Mouse (Mus musculus) erythroblast, embryonic 14.5 days (primary cell): ENCODE data around the gene Atf6. TPM values are rescaled to one million over a fixed set of nuclear protein-coding genes. Genes with fewer than 3 reads are reported as not detected.
A peak's percentile ranks its signal among the peaks of the same experiment; 100 is the strongest.

Experiments used
- H3K27me3 ChIP-seq: 2 replicates; pipeline ENCODE4 v1.6.1; 2012; ENCODE audit warnings: inconsistent platforms; ENCODE audit not compliant: control insufficient read depth
- H3K36me3 ChIP-seq: 2 replicates; pipeline ENCODE4 v1.6.1; 2012; ENCODE audit warnings: mild to moderate bottlenecking, inconsistent platforms; ENCODE audit not compliant: control insufficient read depth
- H3K4me1 ChIP-seq: 2 replicates; pipeline ENCODE4 v1.6.1; 2012; ENCODE audit warnings: inconsistent platforms; ENCODE audit not compliant: control insufficient read depth
- H3K4me3 ChIP-seq: replicated peaks from 2 replicates; pipeline ENCODE3; 2012; ENCODE audit warnings: moderate library complexity, mild to moderate bottlenecking, inconsistent platforms
- H3K9me3 ChIP-seq: 2 replicates; pipeline ENCODE4 v1.6.1; 2012; ENCODE audit warnings: low read length, inconsistent platforms, mixed read lengths; ENCODE audit not compliant: control insufficient read depth
- GATA1 ChIP-seq: IDR thresholded peaks from 2 replicates; pipeline ENCODE4 v1.6.1; 2012; ENCODE audit warnings: low read length, inconsistent platforms, mixed read lengths
- TAL1 ChIP-seq: IDR thresholded peaks from 3 replicates; pipeline ENCODE4 v1.6.1; 2012; ENCODE audit warnings: low read length, inconsistent platforms, mixed read lengths
- polyA plus RNA-seq: library from polyadenylated mRNA; stranded (reverse); fragments of >175 nt; gene quantifications from 2 replicates; pipeline ENCODE4 v1.2.3, GENCODE M21; 2012

The Atf6 gene
- polyA plus RNA-seq, 1 experiment = 0.22 TPM

GRCm38 (mm10) chr1:170884978-170885561, 17.5 kb upstream of the Atf6 start, which contains the start of the genes Gm26620 and Dusp12:
Gene Gm26620, plus strand, starts transcription at chr1:170885065.
Gene Dusp12, minus strand, starts transcription at chr1:170885540.
- TF ChIP-seq TAL1 (no peak), GATA1 (no peak)
- no peaks in the 10 kb centered on the region for H3K9me3 ChIP-seq
- H3K36me3 ChIP-seq = peaks cover 6% of the 10 kb centered on the region
- peaks cover 10% of the 10 kb centered on the region for H3K27me3 ChIP-seq
- H3K4me3 ChIP-seq = peak within 1 kb of the TSS; percentile 80
- peaks cover 12% of the 10 kb centered on the region for H3K4me1 ChIP-seq

GRCm38 (mm10) chr1:170884390-170884789, 16.8 kb upstream of the Atf6 start:
- Histone ChIP-seq H3K4me3 (peak overlapping the region; percentile 80), H3K9me3 (no peaks in the 10 kb centered on the region), H3K27me3 (peaks cover 10% of the 10 kb centered on the region), H3K4me1 (peaks cover 12% of the 10 kb centered on the region), H3K36me3 (peaks cover 8% of the 10 kb centered on the region)
- TF ChIP-seq GATA1 = no peak
- no peak for TF ChIP-seq TAL1

- no peak overlapping the region for H3K4me3 ChIP-seq
- H3K27me3 ChIP-seq = peaks cover 5% of the 10 kb centered on the region
- no peak for TF ChIP-seq TAL1
- peaks cover 12% of the 10 kb centered on the region for H3K4me1 ChIP-seq
- H3K9me3 ChIP-seq = no peaks in the 10 kb centered on the region
- H3K36me3 ChIP-seq = peaks cover 12% of the 10 kb centered on the region
Observed at GRCm38 (mm10) chr1:170882915-170883485, 15.4 kb upstream of the Atf6 start.

- H3K4me3 ChIP-seq = no peak overlapping the region
- H3K9me3 ChIP-seq = no peaks in the 10 kb centered on the region
- no peak for TF ChIP-seq TAL1
- TF ChIP-seq GATA1 = no peak
- no peaks in the 10 kb centered on the region for H3K27me3 ChIP-seq
- no peaks in the 10 kb centered on the region for H3K4me1 ChIP-seq
- H3K36me3 ChIP-seq = peaks cover 15% of the 10 kb centered on the region
Observed at GRCm38 (mm10) chr1:170876906-170877305, 9.3 kb upstream of the Atf6 start.

GRCm38 (mm10) chr1:170875676-170876075, 8.1 kb upstream of the Atf6 start:
- Histone ChIP-seq H3K36me3 (peaks cover 18% of the 10 kb centered on the region), H3K9me3 (no peaks in the 10 kb centered on the region), H3K4me3 (no peak overlapping the region), H3K27me3 (no peaks in the 10 kb centered on the region), H3K4me1 (no peaks in the 10 kb centered on the region)
- TF ChIP-seq TAL1 = no peak
- TF ChIP-seq GATA1 = no peak

- Histone ChIP-seq H3K4me1 (peaks cover 4% of the 10 kb centered on the region), H3K36me3 (peaks cover 7% of the 10 kb centered on the region), H3K9me3 (no peaks in the 10 kb centered on the region), H3K27me3 (no peaks in the 10 kb centered on the region), H3K4me3 (no peak overlapping the region)
- TF ChIP-seq TAL1 (no peak), GATA1 (no peak)
Observed at GRCm38 (mm10) chr1:170871961-170872360, 4.4 kb upstream of the Atf6 start.

- no peak for TF ChIP-seq GATA1
- no peak for TF ChIP-seq TAL1
- H3K4me3 ChIP-seq = no peak overlapping the region
- H3K27me3 ChIP-seq = no peaks in the 10 kb centered on the region
- H3K9me3 ChIP-seq = no peaks in the 10 kb centered on the region
- peaks cover 9% of the 10 kb centered on the region for H3K4me1 ChIP-seq
- peaks cover 7% of the 10 kb centered on the region for H3K36me3 ChIP-seq
Observed at GRCm38 (mm10) chr1:170871402-170871801, 3.8 kb upstream of the Atf6 start.

GRCm38 (mm10) chr1:170868905-170869283, 1.3 kb upstream of the Atf6 start:
- Histone ChIP-seq H3K4me3 (peak overlapping the region; percentile 78), H3K27me3 (no peaks in the 10 kb centered on the region), H3K9me3 (no peaks in the 10 kb centered on the region), H3K36me3 (peaks cover 5% of the 10 kb centered on the region), H3K4me1 (peaks cover 28% of the 10 kb centered on the region)
- TF ChIP-seq TAL1 (no peak), GATA1 (no peak)

- H3K4me3 ChIP-seq = peak overlapping the region; percentile 78
- H3K36me3 ChIP-seq = peaks cover 5% of the 10 kb centered on the region
- H3K4me1 ChIP-seq = peaks cover 33% of the 10 kb centered on the region
- no peaks in the 10 kb centered on the region for H3K9me3 ChIP-seq
- TF ChIP-seq GATA1 = no peak
- no peak for TF ChIP-seq TAL1
- H3K27me3 ChIP-seq = no peaks in the 10 kb centered on the region
Observed at GRCm38 (mm10) chr1:170868107-170868904, 735 bp upstream of the Atf6 start.
